Mouse (Mus musculus) brain, embryonic 14.5 days (tissue): Measurements from ENCODE around the gene Cdk5rap3.

ENCODE experiments used
- CTCF ChIP-seq: fragments of 200-500 bp; IDR thresholded peaks from 2 replicates; pipeline ENCODE4 v1.5.1; 2012; ENCODE audit warnings: inconsistent platforms, mild to moderate bottlenecking, moderate library complexity, borderline replicate concordance; ENCODE audit not compliant: insufficient read depth, insufficient read length; ENCODE audit errors: extremely low read depth
- POLR2A ChIP-seq: fragments of 200-500 bp; IDR thresholded peaks from 2 replicates; pipeline ENCODE4 v1.6.1; 2012; ENCODE audit warnings: mild to moderate bottlenecking, inconsistent platforms, borderline replicate concordance; ENCODE audit not compliant: poor library complexity, insufficient read depth, insufficient read length, severe bottlenecking; ENCODE audit errors: extremely low read depth

GRCm38 (mm10) chr11:96943746-96944304 is 27.5 kb upstream of the Cdk5rap3 start, which contains the start of gene Pnpo:
- TF ChIP-seq CTCF (no peak), POLR2A (no peak)
